Mouse (Mus musculus) kidney, adult 18-20 months (tissue): ENCODE data around the gene Rptor.
A peak's percentile ranks its signal among the peaks of the same experiment; 100 is the strongest.

Experiments used
- DNase-seq: peaks from one replicate; pipeline ENCODE4 v3.0.0; 2021

The Rptor gene

DNA sequence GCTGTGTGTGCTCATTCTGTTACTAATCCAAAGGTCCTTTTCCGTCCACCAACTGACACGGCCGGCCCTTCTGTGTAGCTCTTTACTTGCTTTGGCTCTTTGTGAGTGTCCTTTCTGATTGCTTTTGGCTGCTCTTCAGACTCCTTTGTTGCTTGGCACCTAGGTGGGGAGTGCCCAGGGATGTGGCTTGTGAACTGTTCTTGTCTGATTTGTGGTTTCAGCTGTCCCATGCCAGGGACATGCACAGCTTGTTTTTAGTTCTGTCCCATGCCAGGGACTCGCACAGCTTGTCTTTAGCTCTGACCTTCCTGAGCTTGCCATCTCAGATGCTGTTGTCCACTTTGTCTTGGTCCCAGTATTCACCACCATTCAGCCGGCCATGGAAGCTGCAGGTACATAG, 4.8 kb downstream of the Rptor start:
- DNase-seq, result no peak

DNA sequence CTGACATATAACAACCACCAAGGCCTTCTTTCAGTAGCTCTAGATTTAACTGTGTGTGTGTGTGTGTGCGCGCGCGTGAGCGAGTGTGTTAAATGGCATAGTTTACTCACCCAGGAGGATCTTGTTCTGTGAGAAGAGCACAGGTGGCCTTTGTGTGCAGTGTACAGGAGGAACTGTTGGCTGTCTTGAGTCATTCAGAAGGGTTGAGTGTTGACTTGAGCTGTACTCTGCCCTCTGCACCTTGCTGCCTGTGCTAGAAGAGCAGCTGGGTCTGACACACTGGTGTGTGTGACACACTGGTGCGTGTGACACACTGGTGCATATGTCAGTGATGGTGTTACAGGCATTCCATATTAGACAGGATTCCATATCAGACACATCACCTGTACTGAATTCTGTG, 8.8 kb downstream of the Rptor start:
- no peak for DNase-seq

DNA sequence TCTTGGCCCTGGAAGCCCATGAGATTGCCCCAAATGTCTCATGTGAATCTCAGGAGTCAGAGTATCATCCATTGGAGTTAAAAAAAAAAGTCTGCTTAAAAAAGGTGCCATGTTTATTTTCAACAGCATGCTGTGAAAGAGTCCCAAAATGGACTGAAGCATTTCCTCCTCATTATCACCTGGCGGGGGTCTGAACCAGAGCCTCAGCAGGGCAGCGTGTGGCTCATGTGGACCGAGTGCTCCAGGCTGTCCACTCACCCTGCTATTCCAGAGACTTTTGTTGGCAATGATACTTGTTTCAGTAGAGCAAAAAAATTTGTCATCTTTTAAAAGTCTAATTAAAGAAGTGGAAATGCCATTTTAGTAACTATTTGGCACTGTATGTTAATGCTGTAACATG, 9.5 kb downstream of the Rptor start:
- DNase-seq, result no peak

DNA sequence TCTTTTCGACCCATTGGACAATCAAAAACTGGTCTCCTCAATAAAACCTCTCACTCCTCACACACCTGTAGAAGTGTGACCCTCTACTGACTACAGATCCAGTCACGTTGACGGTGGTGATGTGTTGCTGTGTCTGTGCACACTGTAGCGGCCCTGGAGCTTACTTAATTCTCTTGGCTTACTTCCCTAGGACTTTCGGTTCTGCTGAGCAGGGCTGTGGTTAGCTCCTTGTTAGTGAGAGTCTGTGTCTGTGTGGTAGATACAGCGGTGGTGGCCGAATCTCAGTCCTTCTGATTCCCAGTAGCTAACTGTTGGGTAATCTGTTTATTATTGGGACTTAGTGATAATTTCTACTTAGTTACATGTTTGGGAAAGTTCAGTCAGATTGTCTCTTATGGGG, 12.4 kb downstream of the Rptor start:
- DNase-seq, result no peak

DNA sequence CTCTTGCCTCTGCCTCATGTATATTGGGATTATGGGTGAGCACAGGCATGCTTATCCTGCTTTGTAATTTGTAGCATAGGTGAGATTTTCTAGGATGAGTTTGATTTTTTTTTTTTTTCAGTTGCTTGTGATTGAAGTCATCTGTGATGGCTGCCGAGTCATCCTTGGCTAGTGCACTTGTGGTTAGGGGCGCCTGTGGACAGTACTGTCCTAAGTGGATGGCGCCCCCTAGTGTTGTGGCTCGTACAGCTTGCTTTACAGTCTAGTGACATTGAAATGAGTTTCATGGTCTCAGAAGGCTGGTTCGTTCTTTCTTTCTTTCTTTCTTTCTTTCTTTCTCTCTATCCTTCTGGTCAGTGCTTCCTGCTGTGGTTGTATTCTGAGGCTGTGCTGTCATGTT, 16.1 kb downstream of the Rptor start:
- peak; percentile 48 for DNase-seq

DNA sequence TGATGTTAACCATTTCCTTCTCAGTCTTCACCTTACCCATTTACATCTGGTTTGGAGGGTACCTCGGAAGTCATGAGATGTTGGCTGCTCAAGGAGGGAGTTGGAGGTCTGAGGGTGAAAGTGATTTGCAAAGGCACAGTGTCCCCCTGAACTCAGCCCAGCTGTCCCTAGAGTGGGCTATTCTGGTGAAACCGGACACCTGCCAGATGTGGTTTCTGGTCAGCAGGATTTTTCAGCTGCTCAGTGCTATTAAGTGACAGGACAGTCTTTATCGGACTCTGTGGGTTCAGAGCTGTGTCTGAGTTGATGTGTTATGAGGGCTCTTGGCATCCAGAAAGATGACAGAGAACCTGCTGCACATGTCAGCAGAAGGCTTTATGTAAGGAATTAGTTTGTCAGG, 18.6 kb downstream of the Rptor start:
- no peak for DNase-seq

DNA sequence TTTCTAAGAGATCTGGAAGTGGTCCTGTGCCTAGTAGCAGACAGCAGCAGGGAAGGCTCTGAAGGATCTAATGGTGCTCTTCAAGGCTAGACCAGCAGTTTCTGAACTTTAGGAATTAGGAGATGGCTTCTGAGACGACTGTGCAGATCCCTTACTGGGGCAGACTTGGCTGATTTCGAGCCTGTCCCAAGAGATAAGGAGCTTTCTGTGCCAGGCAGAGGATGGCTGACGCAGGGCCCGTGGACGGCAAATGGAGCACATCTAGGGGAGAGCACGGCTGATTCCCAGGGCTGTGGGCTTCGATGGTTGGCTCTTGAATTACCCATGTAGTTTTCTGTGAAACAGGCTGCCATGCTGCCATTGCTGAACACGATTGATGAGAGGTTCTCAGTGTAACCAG, 21.1 kb downstream of the Rptor start:
- DNase-seq, result no peak

DNA sequence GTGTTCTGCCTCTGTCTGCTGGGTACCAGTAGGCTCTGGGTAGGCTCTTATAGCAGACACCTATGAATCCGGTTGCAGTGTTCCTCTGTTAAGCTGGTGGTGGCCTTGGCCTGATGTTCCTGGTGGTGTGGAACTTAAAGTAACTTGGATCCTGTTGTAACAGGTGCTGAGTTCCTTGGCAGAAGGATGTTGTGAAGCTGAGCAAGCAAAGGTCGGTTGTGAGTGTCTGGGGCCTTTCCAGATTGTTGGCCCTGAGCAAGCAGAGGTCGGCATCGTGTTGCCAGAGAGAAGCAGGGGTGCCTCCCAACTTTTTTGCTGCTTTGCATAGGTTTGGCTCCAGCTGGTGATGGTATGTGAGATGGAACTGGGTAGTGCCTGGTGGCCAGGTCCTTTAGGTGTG, 21.7 kb downstream of the Rptor start:
- DNase-seq, result peak; percentile 26

DNA sequence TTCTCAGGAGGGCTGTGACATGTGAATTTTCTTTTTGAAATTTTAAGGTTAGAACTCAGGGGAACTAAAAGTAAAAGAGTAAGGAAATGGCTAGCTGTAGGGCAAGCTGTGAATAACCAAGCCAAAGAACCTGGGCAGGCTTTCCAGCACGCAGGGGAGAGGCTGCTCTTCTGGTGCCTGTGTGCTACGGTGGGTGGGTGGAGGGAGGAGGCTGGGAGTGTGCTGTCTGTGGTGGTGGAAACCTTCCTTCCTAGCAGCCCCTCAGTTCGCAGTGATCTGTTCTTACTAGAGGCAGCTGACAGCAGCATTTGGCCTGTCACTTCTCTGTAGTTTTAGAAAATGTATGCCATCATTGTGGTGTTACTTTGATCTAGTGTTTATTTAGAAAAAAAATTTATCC, 22.2 kb downstream of the Rptor start:
- DNase-seq, result no peak

DNA sequence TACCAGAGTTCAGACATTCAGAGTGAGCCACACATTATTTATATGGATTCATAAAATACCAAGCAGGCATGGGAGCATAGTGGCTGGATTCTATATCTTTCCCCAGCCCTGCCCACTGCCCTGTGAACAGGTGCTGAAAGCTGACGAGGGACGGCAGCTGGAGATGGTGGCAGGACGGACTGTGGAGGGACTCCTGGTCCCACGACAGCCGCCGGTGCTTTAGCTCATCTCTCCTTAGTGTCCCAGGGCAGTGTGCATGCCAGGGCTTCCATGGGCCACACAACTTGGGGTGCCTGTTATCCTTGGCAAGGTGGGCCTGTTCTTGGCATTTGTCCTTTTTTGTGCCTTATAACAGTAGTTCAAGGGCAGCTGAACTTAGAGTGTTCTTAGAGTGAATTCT, 22.8 kb downstream of the Rptor start:
- DNase-seq, result no peak

DNA sequence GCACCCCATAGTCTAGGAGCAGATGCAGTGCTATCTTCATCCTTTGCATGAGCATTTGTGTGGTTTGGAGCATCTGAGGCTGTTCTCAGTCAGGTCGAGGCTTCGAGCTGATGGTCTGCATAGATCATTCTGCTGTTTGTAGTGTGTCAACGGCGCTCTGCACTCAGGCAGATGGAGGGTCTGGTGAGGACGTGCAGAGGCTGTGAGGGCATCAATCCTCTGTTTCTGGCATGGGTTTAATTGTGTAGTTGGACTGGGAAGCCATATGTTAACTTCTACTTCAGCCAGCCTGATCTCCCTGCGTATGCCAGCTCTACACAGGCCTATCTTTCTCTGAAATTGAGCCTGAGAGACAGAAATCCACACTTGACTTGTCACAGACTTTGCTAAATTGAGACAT, 23.2 kb downstream of the Rptor start:
- no peak for DNase-seq

DNA sequence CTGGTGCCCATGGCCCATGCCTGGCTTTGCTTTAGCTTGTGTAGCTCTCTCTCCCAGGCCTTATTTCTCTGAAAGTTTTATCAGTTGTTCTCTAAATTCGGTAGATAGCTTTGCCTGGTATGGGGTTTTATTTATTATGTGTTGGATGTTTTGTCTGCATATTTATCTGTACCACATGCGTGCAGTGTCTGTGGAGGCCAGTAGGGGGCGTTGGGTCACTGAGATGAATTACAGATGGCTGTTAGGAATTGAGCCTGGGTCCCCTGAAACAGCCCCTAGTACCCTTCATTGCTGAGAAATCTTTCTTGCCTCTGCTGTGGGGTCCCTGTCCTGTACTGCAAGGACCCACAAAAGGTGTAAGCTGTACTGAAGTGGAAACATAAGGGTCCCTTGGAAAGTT, 24.5 kb downstream of the Rptor start:
- DNase-seq, result no peak

DNA sequence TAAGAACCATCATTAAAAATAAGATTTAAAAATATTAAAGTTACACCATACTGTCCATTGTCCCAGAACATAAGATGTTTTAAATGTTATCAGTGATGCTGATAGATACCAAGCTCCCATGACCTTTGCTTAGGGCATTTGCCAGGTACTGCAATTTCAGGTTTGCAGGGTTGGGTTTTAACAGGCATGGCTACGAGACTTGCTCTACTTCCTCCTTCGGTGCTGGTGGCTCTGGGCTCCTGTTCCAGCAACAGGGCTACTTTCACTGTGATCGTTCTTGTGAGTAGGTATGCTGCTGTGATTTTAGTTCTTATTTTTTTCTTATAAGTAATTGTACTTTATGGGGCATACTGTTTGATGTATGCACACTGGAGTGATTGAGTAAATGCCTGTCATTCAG, 26.4 kb downstream of the Rptor start:
- DNase-seq, result no peak

DNA sequence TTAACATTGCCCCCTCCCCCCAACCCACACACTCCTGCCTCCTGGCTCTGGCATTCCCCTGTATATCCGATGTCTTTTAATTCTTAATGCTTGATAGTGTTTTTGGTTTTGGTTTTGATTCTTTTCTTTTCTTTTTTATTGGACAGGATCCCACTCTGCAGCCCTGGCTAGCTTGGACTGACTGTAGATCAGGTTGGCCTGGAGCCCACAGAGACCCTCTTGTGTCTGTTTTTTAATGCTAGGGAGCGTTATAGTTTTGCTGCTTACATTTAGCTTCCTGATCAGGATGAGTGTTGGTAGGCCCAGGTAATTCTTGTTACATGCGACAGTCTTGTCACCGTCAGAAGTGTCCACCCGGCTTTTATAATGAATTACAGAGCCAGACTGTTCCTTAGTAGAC, 27.6 kb downstream of the Rptor start:
- no peak for DNase-seq

DNA sequence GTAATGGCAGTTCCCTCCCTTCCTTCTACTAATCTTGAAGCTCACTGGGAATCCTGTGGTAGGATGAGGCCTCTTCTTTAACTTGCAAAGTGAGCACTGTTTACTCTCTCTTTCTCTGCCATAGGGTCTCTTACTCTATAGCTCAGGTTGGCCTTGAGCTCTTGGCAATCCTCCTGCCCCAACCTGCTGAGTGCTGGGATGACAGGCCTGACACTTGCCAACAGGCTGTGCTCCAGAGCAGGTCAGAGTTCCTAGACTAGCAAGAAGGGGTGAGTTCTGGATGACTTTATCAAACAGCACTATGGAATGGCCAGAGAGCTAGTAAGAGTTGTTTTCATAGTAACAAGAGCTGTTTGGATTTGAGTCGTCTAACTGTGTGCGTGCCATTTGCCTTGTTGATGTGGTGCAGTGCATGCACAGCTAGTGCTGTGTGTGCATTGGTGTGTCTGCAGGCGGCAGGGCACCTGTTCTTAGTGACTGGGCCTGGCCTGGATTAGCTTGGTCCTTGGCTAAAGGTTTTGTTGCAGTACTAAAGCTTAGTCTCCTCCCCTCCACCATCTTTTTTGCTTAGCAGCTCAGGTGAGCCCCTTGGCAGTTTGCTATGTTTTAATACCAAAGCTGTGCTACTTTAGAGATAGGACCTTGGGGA, 28.6 kb downstream of the Rptor start:
- no peak for DNase-seq

DNA sequence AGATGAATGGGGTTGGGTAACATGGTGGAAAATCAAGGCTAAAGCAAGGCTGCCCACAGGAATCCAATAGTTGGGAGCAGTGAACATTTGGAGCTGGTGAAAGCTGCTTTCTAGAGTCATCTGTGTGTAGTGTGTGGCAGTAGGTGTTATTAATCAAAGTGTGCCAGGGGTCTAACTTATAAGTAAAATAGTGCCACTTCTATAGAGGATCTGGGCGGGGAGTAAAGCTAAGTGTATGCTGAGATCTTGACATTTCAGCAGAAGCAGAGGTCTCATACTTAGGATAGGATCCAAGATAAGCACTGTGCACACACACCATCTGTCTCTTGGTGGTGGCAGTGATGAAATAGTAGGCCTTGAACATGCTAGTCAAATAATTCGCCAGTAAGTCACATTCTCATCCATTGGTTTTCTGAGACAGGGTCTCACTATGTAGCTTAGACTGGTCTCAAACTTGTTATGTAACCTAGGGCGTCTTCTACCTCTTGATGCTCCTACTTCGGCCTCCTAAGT, 33.7 kb downstream of the Rptor start:
- DNase-seq, result no peak

DNA sequence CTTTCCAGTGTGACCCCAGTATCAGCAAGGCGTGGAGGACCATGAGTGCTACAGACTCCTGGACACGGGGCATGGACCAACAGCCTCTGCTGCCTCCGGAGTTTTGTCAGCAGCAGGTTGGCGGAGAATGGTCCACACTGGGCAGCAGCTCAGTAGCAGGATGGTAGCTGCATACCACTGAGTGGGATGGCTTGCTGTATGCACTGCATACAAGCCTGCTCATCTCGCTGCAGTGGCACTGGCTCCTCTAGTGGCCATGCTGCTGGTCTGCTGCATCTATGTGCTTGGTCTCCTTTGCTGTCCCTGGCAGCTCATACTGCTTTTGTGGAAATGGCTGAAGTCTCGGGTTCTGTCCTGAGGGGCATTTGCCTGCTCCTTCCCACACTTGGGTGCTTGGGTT, 34.8 kb downstream of the Rptor start:
- no peak for DNase-seq

DNA sequence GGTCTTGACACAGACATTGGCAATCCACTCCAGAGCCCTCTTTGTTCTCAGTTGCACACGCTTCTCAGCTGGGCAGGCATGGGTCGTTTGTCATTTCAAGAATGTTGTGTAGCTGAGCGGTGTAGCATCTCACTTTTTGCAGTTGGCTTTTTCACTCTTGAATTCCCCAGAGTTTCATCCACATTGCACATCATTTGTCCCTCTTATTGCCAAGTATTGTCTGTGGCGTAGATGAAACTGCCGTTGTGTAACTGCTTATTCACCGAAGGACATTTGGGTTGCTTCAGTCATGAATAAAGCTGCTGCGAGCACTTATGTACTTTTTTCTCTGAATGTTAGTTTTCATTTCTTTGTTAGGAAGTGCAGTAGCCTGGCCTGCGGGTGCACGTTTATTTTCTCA, 37.8 kb downstream of the Rptor start:
- no peak for DNase-seq

DNA sequence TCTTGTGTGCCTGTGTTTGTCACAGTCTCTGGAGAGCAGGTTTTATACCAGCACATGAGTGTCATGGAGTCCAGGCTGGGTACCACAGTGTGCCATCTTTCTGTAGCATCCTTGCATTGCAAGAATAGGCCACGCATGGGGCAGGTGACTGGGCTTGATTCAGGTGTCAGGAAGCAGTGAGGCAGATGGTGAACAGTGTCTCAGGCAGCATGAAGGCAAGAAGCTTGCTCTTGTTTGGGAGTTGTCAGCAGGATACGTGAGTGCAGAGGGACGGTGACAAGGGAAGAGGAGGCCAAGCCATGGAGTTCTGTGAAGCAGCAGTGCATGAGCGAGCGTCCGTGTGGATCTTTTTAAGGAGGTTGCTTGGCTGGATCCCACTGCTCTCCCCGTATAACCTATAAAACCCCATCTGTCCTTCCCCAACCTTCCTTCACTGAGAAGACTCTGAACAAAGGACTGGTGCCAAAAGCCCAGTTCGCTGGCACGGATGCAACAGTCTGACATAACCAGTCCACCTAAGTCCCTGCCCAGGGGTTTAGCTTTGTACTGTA, 39.2 kb downstream of the Rptor start:
- no peak for DNase-seq

DNA sequence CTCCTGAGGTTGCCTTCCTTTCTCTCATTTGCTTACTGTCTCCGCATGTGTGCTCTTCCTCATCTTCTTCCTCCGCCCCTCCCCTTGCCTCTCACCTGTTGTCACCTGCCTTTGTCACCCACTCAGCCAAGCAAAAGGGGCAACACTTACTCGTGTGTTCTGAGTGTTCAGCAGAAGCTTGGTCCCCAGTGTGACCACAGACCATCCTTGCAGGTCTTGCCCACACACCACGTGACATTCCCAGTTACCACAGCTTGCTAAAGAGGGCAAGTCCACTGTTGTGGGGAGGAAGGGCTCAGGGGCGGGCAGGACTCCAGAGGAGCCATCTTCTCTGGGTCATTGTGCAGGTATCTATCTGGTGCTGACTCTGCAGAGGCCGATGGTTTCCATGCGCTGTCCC, 40.6 kb downstream of the Rptor start:
- DNase-seq, result no peak

DNA sequence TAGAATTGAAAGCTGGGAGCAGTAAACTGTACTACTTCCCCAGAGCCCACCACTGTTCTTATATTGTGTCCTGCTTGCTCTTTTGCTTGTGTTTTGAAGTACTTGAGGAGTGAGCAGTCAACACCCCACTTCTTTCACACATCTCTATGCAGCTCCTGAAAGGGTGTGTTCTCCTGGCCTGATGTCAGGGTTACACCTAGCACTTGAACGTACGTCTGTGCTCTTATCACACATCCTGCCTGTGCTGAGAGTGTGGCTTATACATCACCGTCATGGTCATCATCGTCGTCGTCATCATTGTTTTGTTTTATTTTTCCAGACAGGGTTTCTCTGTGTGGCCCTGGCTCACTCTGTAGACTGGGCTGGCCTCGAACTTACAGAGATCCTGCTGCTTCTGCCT, 41.4 kb downstream of the Rptor start:
- no peak for DNase-seq

DNA sequence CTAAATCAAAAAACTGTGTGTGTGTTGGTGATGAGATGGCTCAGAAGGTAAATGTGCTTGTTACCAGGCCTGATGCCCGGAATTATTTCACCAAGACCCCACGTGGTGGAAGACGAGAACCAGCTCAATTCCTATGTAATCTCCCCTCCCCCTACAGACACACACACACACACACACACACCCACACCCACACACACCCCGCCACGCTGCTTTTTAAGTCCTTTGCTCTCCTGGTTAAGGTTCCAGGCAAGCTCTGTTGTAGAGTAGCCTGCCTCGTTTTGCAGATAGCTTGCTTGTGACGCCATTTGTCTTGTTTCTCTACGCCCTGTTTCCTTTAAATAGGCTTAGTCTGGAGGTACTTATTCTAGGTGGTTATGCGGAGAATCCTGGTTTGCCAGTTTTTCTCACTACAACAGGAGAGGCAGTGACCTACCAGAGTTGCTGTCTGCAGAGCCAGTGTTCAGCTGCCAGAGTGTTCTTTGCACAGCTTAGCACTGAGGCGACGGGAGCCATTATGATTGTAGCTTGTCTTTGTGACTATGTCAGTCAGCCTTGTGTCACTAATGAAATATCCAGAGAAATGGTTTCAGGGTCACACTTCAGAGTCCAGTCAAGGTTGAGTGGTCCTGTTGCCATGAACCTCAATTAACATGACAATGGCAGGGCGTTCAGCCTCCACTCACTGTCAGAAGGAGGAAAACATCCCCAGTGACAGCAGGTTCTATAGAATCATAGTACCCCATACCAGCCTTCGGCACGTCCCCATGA, 42.1 kb downstream of the Rptor start:
- DNase-seq, result no peak

DNA sequence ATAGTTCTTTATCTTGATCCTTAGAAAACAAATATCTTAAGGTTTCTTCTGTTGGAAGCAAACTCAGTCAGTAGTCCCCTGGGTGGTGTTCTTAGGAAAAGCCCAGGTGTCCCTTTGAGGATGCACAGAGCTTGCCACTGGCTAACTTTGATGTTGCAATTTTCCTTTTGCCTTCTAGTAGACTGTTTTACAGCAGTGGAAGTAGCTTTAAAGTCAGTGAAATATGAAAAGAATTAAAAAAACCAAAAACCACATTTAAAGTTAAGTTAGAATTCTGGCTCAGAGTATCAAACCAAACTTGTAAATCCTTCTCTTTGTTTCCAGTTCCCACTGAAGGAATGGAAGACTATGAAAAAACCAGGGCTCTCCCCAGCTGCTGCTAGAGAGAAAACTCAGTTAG, 47.8 kb downstream of the Rptor start:
- no peak for DNase-seq

DNA sequence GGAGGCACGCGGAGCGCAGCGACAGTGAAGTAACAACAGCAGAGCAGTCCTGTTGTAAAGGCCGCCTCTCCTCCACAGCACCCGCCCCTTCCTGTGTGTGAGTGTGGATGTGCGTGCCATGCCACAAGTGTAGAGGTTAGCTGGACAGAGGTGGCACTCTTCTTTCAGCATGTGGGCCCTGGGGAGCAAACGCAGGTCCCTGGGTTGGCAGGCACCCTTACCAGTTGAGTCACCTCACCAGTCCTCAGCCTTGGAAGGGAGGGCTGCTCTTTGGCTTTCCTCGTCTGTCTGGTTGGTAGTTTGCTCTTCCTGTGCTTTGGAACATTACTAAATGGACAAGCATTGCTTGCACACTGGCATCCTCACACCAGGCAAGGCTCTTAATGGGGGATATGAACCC, 50.6 kb downstream of the Rptor start:
- no peak for DNase-seq

DNA sequence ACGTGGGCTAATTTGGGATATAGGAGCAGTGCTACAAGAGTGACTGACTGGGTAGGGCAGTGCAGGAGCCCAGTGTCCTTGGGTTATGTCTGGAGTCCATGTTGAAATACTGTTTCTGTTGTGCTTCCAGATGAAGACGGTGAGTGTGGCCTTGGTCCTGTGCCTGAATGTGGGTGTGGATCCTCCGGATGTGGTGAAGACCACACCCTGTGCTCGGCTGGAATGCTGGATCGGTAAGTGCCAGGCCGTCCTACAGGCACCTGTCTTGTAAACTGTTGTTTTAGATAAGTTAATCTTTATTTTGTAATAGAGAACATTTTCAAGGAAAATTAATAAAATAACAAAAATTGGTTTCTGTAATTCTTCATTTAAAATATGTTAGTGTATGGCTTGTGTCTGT, 54.8 kb downstream of the Rptor start:
- no peak for DNase-seq
